Mouse (Mus musculus): Measurements from ENCODE around the gene Tdo2.

Tdo2 gene

DNA sequence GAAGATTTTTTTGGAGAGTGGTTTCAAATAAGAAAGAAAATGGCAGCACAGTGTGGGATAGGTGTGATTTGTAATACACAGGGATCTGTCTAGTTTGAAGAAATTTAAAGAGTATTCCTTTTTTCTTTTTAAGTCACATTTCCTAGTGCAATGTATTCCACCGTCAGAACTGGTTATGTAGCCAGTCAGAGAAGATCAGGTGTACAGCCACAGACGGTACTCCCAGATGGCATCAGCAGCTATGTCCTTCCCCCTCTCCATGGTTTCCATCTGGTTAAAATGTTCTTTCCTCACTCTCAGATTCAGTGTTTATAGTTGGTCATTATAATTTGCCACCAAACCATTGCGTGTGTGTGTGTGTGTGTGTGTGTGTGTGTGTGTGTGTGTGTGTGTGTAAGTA, 32.9 kb downstream of the Tdo2 start:
- no peak for DNase-seq (ENCODE audit: low spot score in 2 of 2)

DNA sequence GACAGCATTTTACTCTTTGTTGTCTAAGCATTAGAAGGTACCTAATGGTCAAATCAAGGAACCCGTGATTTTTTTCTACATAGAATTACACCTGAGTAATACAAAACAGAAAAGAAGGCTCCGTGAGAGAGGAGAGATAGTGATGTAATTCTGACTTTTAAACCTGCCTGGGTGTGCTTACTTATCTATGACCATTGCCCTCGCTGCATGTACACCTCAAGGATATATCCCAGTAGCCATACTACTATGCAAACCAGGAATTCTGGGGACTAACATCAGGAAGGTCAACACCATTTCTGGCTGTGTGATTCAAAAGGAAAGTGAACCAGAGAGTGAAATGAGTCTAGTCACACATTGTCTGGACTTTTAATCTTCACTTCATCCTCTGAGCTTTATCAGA, 33.7 kb downstream of the Tdo2 start:
- no peak for DNase-seq (ENCODE audit: low spot score in 2 of 2)

DNA sequence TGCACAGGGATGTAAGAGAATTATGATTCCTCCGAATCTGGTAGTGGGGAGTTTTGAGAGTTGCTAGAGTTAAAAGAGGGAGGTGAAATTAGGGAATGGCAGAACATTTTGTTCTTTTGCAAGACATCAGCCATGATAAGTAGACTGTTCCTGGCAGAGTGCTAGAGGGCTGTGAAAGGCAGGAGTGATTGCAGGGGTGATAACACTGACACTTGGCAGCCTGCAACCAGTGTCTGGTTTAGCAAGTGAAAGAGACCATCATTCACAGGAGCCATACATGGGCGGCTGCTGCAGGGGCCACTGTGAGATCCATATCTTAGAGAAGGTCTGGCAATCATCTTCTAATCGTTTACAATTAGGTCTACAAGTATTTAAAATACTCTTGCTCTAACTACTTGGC, 37.1 kb downstream of the Tdo2 start:
- no peak for DNase-seq (ENCODE audit: low spot score in 2 of 2)

DNA sequence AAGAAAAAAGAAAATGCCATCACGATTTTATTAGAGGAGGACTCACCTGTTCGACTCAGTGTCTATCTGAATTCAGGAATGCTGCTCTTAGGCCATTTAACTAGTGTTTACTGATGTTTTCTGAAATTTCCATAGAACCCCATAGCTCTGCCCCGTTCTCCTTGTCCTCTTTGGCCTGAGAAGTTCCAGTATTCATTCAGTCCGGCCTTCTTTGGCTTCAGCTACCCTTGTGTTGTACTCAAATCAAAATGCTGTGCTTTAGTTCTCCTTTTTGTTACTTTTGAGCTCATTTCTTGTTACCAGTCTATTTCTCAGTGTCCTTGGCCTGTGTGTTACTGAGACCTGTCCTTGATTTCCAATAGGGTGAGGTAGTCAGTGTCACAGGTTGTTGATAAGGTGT, 42.7 kb downstream of the Tdo2 start:
- DNase-seq (ENCODE audit: low spot score in 2 of 2), result no peak

DNA sequence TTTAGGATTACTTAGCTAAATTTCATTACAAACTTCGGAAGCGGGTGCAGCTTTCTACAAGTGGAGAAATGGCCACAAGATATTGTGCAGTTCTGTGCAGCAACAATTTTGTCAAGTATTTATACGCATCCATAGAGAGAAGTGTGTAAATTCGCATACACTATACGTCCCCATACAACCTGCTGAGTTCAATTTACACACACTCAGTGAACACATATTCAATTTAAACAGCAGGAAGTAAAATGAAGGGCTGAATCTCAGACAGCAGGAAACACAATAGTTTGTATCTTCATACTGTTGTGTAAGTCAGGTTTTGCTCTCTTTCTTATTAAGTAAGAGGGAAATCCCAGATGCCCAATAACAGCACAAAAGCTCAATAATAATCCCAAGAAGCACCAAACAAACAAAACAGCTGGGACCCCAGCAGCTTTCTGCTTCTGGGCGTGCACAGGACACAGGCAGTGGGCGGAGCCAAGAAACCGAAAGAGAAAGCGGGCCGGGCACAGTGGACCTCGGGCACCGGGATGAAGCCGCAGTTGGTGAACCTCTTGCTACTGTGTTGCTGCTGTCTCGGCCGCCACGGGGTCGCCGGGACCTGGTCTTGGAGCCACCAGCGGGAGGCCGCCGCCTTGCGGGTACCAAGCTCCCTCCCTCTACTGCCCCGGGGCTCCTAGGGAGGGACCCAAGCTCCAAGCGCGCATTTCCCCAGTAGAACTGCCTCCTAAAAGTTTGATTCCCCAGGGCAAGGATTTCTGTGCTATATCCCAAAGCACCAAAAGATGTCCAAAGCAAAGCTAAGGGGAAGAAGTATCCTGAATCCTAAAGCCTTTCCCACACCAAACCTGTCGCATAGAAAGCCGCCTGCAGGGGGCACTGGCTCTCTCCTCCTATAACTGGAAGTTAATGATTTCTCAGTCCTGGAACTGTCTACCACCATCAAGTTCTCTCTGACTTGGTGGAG, 43.6 kb downstream of the Tdo2 start, which contains the start of gene Ctso:
Ctso (plus strand) TSS at position 461 of the 961 bp plus-strand sequence.
- peak; percentile 80 to 91 for DNase-seq (ENCODE audit: low spot score in 2 of 2)

DNA sequence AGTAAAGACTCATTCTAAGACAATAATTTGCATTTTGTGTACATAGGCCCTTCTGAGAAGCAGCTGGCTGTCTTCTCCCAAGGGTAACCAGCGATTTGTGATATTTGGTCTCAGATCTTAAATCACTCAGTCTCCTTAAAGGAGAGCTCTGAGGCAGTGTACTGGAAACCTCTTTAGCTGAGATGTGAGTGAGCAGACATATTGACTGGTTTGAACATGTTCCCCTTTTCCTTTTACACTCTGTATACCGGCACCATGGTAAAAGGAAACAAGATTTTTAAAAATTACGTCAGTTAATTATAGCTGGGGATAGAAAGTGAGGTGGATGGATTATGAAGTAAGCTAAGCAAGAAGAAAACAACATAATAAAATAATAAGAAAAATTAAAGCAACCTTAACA, 44.3 kb downstream of the Tdo2 start:
- DNase-seq (ENCODE audit: low spot score in 2 of 2), result no peak

DNA sequence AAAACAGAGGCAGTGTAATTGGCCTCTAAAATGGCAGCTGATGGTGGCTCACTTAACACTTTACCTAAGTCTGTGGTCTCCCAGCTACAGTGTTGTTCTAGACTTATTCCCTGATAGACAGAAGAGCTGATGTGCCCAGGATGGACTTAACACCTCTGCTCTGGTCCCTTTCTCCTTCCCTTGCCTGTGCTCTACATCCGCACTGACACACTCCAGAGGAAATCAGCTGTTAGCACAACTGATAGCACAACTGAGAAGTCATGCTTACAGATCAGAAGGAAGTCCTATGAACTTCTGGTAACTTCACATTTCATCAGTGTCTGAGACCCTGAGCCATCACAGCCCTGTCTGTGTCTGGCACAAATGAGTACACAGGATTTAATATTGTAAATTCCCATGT, 46.9 kb downstream of the Tdo2 start:
- DNase-seq (ENCODE audit: low spot score in 2 of 2), result no peak

DNA sequence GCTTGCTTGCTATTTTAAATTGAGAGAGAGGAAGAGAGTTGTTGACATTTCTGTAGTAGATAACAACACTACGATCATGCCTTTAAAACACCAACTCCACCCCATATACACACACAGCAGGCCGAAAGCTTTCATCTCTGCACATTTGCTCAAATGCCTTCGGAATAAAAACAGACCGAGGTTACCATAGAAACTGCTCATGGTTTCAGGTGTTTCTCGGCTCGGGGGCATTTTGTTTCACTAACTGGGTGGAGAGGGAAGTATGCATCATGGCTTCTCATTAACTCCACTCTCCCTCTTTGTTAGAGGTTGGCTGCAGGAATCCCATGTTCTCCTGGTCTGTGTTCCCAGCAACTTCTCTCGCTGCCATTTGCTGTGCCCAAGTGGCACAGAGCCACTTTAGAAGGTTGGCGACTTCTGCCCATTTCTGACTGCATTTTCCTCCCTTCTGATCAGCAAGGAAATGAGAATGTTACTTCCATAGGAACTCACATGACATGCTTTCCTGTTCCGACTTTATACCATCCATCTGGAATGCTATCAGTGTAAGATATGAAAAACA, 49.2 kb downstream of the Tdo2 start:
- DNase-seq (ENCODE audit: low spot score in 2 of 2), result no peak

DNA sequence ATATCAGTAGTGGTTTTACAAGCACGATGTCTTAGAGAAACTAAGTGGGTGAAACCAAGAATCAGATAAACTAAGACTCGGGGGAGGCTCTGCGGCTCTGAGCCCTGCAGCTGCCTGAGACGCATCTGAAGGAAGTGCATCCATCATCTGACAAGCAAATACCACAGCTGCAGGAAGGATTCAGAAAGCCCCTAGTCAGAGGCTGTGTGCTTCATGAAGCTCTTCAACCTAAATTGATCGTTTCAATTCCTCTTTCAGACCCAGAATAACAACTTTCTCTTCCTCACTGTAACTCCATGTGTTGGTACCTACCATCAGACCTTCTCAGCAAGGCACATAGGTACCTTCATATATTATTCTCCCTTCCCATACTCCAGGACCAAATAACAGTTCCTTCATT, 50.1 kb downstream of the Tdo2 start:
- no peak for DNase-seq (ENCODE audit: low spot score in 2 of 2)

DNA sequence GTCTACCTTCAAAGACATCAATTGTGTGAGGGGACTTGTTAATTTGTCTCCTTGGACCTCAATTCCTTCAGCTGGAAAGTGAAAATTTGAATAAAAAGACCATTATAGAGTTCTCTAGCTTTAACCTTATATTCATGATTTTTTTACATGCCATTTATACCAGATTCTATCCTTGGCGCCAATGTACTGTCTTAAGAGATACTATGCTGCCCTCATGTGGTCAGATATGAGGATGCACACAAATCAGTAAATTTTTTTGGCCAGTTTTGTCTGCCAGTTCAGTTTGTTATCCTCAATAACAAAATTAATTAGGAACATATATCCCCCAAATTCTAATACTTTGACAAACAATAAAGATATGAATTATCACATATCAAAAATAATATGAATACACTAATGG, 51.1 kb downstream of the Tdo2 start:
- DNase-seq (ENCODE audit: low spot score in 2 of 2), result no peak

DNA sequence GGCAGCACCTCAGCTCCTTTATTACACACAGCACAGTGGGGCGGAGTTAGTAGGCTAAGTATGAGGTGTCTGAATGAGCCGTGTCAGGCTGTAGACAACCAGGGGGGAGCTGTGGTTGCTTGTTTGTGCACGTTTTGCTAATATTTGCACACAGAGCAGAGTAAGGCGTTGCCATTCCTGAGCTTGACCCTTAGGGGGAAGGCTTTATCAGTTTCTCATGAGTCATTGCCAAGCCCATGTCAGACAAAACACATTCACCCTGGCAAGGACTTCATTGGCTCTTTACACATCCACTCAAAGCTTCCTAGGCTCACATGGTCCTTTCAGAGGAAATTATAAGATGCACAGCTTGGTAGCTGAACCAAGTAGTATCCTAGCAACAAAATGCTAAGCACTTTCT, 53.1 kb downstream of the Tdo2 start:
- DNase-seq (ENCODE audit: low spot score in 2 of 2), result peak in 1 of 2 experiments; percentile 66

DNA sequence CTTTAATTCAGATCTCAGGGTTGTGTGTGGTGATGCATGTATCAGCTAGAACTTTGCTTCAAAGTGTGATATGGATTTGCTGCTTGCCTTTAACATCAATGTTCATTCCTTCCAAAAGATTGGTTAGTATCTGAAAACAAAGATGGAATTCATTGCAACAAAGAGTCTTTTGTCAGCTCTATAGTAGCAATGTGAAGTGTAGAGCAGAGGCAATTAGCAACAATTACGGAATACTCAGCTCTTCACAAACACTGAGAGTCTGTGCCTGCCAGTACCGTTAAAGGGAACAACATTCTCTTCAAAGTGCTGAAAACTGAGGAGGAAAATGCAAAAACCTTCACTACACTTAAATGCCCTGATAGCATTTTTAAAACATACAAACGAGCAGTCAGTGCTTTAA, 56.3 kb downstream of the Tdo2 start:
- DNase-seq (ENCODE audit: low spot score in 2 of 2), result no peak

DNA sequence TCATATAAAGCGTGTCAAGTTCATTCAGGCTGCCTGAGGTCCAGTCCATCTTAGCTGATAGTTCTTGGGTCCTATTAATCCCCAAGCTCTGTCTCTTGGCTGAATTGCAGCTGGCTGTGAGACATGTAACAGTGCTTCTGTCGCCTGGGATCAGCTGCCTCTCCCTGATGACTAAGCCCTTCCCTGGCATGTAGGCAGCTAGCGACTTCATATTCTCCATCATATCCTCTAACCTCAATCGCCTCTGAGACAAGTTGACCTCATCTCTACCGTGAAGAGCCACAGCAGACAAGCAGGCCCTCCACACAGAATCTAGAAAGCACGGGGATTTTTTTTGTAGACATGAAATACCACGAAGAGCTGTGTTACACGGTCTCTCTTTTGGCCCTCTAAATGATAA, 57.8 kb downstream of the Tdo2 start:
- DNase-seq (ENCODE audit: low spot score in 2 of 2), result no peak

DNA sequence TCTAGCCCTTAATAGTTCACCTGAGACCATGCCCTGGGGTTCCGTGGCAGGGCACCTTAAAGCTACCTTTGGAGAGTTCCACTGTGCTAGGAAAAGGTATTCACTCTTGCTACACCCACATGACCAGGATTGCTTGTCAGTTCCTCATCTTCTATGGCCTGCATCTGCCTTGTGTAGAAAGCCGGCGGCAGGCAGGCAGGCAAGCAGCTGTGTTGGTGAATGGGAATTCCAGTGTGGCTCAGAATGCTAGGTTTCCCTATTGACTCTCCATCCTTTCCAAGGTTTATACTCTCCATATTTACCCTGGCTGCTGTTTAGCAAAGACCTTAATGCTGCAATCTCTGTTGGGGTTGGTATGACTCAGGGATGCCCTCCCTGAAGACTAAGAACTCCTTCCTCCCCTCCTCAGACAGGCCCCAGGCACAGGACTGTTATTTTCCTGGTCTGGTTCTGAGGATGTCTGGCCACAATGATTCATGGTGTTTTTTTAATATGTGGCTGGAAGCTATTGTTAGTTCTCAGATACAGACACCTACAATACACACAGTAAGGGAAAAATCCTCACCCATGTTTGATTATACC, 58.6 kb downstream of the Tdo2 start:
- no peak for DNase-seq (ENCODE audit: low spot score in 2 of 2)

DNA sequence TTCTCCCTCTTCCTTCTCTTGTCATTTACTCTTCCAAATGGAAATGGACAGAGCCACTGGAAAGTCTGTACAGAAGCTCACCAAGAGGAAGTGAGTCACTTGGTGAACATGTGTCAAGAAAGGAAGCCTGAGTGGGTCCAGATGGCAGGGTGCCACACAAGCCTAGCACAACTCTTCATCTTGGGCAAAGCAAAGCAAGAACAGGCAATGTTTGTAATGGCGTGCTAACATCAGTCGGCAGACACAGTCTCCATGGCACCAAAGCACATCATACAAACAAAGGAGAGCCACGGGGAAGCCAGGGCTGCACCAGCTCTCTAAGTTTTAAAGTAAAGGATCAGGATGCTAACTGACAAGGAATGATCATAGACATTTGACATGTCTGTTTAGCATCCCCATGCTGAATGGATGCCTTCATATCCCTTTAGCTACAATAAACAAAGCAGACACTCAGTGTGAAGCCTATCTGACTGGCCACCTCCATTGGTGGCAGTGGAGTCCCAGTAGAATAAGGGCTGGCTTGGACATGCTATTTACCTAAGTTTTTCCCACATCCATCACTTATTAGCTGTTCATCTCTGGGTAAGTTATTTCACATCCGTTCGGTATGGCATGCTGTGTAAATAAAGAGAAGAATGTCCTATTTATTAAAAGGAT, 59.8 kb downstream of the Tdo2 start:
- DNase-seq (ENCODE audit: low spot score in 2 of 2), result no peak

DNA sequence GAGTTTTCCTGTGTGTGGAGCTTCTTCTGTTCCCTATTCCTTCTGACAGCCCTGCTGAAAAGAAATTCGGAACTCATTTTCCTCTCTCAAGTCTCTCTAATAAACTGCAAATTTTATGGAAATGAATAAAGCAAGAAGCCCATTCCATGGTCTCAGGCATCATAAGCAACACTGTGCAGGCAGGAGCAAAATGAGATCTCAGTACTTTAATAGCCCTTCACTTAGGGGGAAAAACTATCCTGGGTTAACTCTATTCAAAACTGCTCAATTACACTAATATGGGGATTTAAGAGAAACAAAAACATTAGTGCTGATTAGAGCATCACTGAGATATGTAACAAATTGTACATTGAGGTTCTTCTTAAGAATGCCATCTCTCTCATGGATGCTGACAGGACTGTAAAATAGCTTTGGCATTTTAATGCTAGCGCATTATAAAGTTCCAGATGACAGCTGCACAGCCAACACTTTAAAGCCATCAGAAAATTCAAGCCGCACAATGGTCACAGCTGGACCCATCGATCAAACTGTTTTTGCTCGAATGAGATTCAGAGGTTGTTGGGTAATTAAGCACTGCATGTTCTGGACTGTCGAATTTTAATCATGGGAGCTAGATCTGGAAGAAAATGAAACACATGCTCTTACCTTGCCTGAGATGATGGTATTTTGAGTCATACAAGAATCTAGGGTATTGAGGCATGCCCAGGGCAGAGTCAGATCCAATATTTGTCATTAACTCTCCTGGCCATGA, 65.5 kb downstream of the Tdo2 start:
- DNase-seq (ENCODE audit: low spot score in 2 of 2), result no peak

Data from urinary bladder, adult 18-20 months (tissue).